Mouse (Mus musculus): ENCODE data around the gene Krt79.

DNA sequence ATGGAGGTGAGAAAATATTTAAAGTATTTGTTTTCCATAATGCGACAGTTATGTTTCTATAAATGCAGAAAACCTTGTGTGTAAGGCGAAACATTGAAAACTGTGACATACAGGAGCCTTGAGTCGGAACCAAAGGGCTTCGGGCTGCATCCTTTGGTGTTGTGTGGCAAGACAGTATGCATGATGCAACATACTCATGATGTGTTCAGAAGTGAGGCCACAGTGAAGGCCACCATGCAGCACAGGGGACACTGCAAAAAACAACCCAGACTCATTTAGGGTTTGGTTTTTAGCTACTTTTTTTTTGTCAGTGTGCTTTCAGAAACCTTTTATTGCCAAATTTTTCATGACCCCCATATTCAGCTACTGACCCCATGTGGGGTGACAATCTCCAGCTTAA lies 44.9 kb downstream of the Krt79 start:
- TF ChIP-seq CTCF (IDR thresholded peaks at IDR 0.05; ENCODE audit: borderline replicate concordance, insufficient read depth, low read length) (no peak), POLR2A (IDR thresholded peaks at IDR 0.05; ENCODE audit: low read depth, low read length) (no peak)

Measured in embryonic fibroblast, embryonic 13.5 days (primary cell).